Mouse (Mus musculus) erythroblast, embryonic 14.5 days (primary cell): Measurements from ENCODE around the gene Cdh23.

Source experiments
- GATA1 ChIP-seq: IDR thresholded peaks from 2 replicates; pipeline ENCODE4 v1.6.1; 2012; ENCODE audit warnings: low read length, inconsistent platforms, mixed read lengths
- TAL1 ChIP-seq: IDR thresholded peaks from 3 replicates; pipeline ENCODE4 v1.6.1; 2012; ENCODE audit warnings: low read length, inconsistent platforms, mixed read lengths

DNA sequence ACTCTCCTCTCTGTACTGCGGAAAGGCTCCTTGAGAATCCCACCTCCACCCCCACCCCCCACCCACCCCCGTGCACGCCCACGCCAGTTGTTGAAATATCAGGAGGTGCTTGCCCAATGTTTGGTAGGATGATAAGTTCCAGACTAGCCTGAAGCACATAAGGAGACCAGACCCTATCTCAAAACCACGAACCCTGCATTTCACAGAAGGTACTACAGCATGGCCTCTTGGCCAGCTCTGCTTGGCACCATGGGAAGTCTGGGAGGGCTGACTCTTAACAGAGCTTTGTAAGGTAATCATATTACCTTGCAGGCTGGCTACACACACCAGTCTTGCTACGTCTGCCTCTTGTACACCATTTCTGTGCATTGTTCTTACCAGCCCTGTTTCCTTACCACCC is 424.0 kb downstream of the Cdh23 start:
- TF ChIP-seq GATA1 (no peak), TAL1 (no peak)
